Mouse (Mus musculus) forebrain, postnatal 0 days (tissue): ENCODE measurements around the gene Neurog3. TPM values are rescaled to one million over a fixed set of nuclear protein-coding genes. Genes with fewer than 3 reads are reported as not detected.

Source experiments
- ATAC-seq: fragments of 200-750 bp; cut with Nextera tagmentation; 2 replicates; pipeline ENCODE4 v1.8.0; 2017; ENCODE audit warnings: mild to moderate bottlenecking, moderate library complexity
- DNase-seq: peaks from one replicate; pipeline ENCODE4 v3.0.0-alpha.2; 2015
- H3K27ac ChIP-seq: fragments of 300-500 bp; sonication (generic); 2 replicates; pipeline ENCODE4 v1.5.1; 2014; ENCODE audit warnings: low read depth, mild to moderate bottlenecking, antibody characterized with exemption, low read length, moderate library complexity, mixed read lengths
- H3K27me3 ChIP-seq: fragments of 300-500 bp; sonication (generic); 2 replicates; pipeline ENCODE4 v1.6.1; 2014; ENCODE audit warnings: mild to moderate bottlenecking, low read length, mixed read lengths; ENCODE audit not compliant: insufficient read depth
- H3K36me3 ChIP-seq: fragments of 300-500 bp; sonication (generic); 2 replicates; pipeline ENCODE4 v1.6.1; 2014; ENCODE audit warnings: mild to moderate bottlenecking, moderate library complexity; ENCODE audit not compliant: insufficient read depth
- H3K4me1 ChIP-seq: fragments of 300-500 bp; sonication (generic); 2 replicates; pipeline ENCODE4 v1.6.1; 2014; ENCODE audit warnings: antibody characterized with exemption; ENCODE audit not compliant: insufficient read depth
- H3K4me2 ChIP-seq: fragments of 300-500 bp; sonication (generic); 2 replicates; pipeline ENCODE4 v1.6.1; 2014; ENCODE audit warnings: low read depth, mild to moderate bottlenecking, moderate library complexity
- H3K4me3 ChIP-seq: fragments of 300-500 bp; sonication (generic); 2 replicates; pipeline ENCODE4 v1.5.1; 2014; ENCODE audit warnings: low read depth, low read length, mixed read lengths
- H3K9ac ChIP-seq: fragments of 300-500 bp; sonication (generic); 2 replicates; pipeline ENCODE4 v1.6.1; 2014; ENCODE audit warnings: mild to moderate bottlenecking
- H3K9me3 ChIP-seq: fragments of 300-500 bp; sonication (generic); 2 replicates; pipeline ENCODE4 v1.6.1; 2016; ENCODE audit warnings: low read length
- CTCF ChIP-seq: sonication (generic); IDR thresholded peaks from 2 replicates; pipeline ENCODE4 v1.5.1; 2016; ENCODE audit warnings: antibody characterized with exemption, control low read depth, low read depth
- WGBS: fragments of 180-500 bp; shearing (Covaris S2); extraction: QIAGEN DNeasy Blood & Tissue Kit; methylation state at CpG from one replicate; pipeline ENCODE4 v1.1.7; 2014; 5-methylcytosine and 5-hydroxymethylcytosine counted together
- polyA plus RNA-seq: library from polyadenylated mRNA; unstranded; fragments of >200 nt; fragmentation: Nextera tagmentation; extraction: Ambion mirVana; gene quantifications from 2 replicates; pipeline ENCODE4 v1.2.1, GENCODE M21; 2015
- total RNA-seq: library from RNA; depleted of rRNA; stranded (reverse); fragments of >200 nt; gene quantifications from 2 replicates; pipeline ENCODE4 v1.2.3, GENCODE M21; 2014

Gene Neurog3
- total and polyA plus RNA-seq, 2 experiments from 2014 or later: not detected

- H3K4me3 ChIP-seq: no peak overlapping the region
- H3K27me3 ChIP-seq: peaks cover 37% of the 10 kb centered on the region
- DNase-seq (no peak), ATAC-seq (no peak)
- 20% methylated on average over 3 of the region's 3 CpGs for WGBS
- no peaks in the 10 kb centered on the region for H3K9me3 ChIP-seq
- no peak overlapping the region for H3K4me2 ChIP-seq
- no peak overlapping the region for H3K9ac ChIP-seq
- H3K27ac ChIP-seq: no peak overlapping the region
- no peak for TF ChIP-seq CTCF
- no peaks in the 10 kb centered on the region; the same call in 1 of the 2 replicates for H3K4me1 ChIP-seq
- H3K36me3 ChIP-seq: no peaks in the 10 kb centered on the region
Observed at GRCm38 (mm10) chr10:62138040-62138439, 5.2 kb downstream of the Neurog3 start.

- no peaks in the 10 kb centered on the region for H3K27me3 ChIP-seq
- no peaks in the 10 kb centered on the region for H3K9me3 ChIP-seq
- H3K27ac ChIP-seq: no peak within 1 kb of the TSS
- ATAC-seq: no peak
- WGBS: 68% methylated on average over 8 of the region's 8 CpGs
- TF ChIP-seq CTCF: no peak
- no peaks in the 10 kb centered on the region for H3K36me3 ChIP-seq
- no peak for DNase-seq
- H3K9ac ChIP-seq: no peak within 1 kb of the TSS
- no peak within 1 kb of the TSS for H3K4me2 ChIP-seq
- H3K4me3 ChIP-seq: no peak within 1 kb of the TSS
- H3K4me1 ChIP-seq: no peaks in the 10 kb centered on the region
Observed at GRCm38 (mm10) chr10:62143820-62144219, 10.9 kb downstream of the Neurog3 start, which contains the start of gene Fam241b. Fam241b (minus strand) TSS chr10:62143920.

- no peak for ATAC-seq
- 55% methylated on average over 5 of the region's 5 CpGs for WGBS
- no peaks in the 10 kb centered on the region for H3K9me3 ChIP-seq
- no peak overlapping the region for H3K9ac ChIP-seq
- no peak for DNase-seq
- H3K36me3 ChIP-seq: no peaks in the 10 kb centered on the region
- TF ChIP-seq CTCF: no peak
- peaks cover 3% of the 10 kb centered on the region; the same call in 1 of the 2 replicates for H3K27me3 ChIP-seq
- no peak overlapping the region for H3K27ac ChIP-seq
- no peak overlapping the region for H3K4me3 ChIP-seq
- H3K4me2 ChIP-seq: no peak overlapping the region
- no peaks in the 10 kb centered on the region for H3K4me1 ChIP-seq
Observed at GRCm38 (mm10) chr10:62145957-62146356, 13.1 kb downstream of the Neurog3 start.

DNA sequence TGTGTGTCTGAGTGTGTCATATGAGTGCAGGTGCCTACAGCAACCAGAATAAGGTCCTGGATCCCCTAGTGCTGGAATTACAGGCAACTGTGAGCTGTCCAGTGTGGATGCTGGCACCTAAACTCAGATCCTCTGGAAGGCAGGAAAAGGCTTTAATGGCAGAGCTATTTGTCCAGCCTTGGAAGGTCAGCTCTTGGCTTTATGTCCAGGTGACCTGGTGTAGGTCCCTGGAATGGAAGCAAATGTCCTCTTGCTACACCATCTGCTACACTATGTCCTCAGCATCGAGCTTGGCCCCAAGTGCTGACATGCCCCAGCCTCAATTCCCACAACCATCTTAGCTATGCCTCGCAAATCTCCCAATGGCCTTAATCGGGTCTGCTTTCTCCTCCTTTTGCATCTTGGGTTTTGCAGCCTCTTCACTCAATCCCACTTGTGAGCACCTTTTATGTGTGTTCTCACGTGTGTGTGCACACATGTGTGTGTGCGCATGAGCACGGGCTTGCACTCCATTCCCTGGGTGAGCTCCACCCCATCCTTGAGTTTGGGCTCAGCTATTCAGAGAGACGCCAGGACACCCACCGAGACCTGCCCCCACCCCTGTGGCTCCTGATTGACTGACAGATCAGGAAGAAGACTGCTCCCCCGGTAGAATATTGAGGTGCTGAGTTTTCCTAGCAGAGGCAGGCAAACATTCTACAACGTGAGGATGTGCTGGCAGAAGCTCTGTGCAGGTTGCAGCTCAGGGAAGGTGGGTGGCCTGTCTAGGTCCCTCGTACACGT lies 14.8 kb downstream of the Neurog3 start:
- 52% methylated on average over 12 of the region's 12 CpGs for WGBS
- no peak for TF ChIP-seq CTCF

DNA sequence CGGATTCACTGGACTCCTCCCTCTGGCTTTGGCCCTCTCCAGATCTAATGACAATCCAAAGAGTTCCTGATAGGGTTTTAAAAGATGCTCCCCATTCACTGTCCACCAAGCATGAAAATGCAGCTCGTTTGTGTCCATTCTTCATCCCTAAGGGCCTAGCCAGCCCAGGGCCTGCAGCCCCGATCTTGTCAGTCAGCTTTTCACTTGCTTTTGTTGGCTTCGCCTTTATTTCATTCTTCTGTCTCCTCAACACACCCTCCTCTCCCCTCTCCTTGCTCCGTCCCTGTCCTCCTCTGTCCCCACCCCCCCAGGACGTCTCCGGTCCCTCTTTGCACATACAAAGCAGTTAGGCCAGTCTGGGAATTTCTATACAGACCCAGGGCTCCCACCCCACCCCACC lies 17.0 kb downstream of the Neurog3 start:
- Histone ChIP-seq H3K36me3 (no peaks in the 10 kb centered on the region), H3K4me1 (no peaks in the 10 kb centered on the region), H3K4me2 (no peak overlapping the region), H3K9ac (no peak overlapping the region), H3K27ac (no peak overlapping the region), H3K4me3 (no peak overlapping the region), H3K9me3 (no peaks in the 10 kb centered on the region), H3K27me3 (peaks cover 3% of the 10 kb centered on the region; the same call in 1 of the 2 replicates)
- no peak for DNase-seq
- TF ChIP-seq CTCF: no peak
- 7% methylated on average over 7 of the region's 7 CpGs for WGBS
- ATAC-seq: no peak

More for the DNA sequence above, 14.8 kb downstream of the Neurog3 start:
- H3K9me3 ChIP-seq: no peaks in the 10 kb centered on the region
- H3K27me3 ChIP-seq: peaks cover 3% of the 10 kb centered on the region; the same call in 1 of the 2 replicates
- H3K4me1 ChIP-seq: no peaks in the 10 kb centered on the region
- DNase-seq (no peak), ATAC-seq (no peak)
- no peaks in the 10 kb centered on the region for H3K36me3 ChIP-seq
- no peak overlapping the region for H3K27ac ChIP-seq
- H3K4me2 ChIP-seq: no peak overlapping the region
- no peak overlapping the region for H3K4me3 ChIP-seq
- H3K9ac ChIP-seq: no peak overlapping the region

DNA sequence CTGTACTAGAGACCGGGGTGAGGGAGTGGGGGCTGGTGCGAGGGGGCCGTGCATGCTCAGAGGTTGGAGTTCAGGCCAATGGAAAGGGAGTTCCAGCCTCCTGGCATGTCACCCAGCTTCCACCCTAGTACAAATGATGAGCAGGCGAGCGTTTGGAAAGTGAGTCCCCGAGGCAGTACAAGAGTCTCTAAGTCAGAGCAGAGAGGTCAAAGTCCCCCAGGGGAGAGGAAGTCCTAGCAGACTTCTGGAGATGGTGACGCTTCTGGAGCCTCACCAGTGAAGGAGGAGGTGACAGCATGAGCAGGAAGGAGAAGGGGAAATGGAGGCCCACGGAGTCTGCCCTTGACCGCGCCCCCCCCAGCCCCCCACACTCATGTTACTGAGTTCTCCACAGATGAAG lies 29.5 kb downstream of the Neurog3 start:
- no peak overlapping the region for H3K27ac ChIP-seq
- 67% methylated on average over 10 of the region's 10 CpGs for WGBS
- no peak overlapping the region for H3K4me2 ChIP-seq
- H3K9ac ChIP-seq: no peak overlapping the region
- no peaks in the 10 kb centered on the region for H3K9me3 ChIP-seq
- DNase-seq (no peak), ATAC-seq (no peak)
- H3K36me3 ChIP-seq: no peaks in the 10 kb centered on the region
- no peaks in the 10 kb centered on the region for H3K27me3 ChIP-seq
- no peak for TF ChIP-seq CTCF
- H3K4me3 ChIP-seq: no peak overlapping the region
- H3K4me1 ChIP-seq: no peaks in the 10 kb centered on the region

DNA sequence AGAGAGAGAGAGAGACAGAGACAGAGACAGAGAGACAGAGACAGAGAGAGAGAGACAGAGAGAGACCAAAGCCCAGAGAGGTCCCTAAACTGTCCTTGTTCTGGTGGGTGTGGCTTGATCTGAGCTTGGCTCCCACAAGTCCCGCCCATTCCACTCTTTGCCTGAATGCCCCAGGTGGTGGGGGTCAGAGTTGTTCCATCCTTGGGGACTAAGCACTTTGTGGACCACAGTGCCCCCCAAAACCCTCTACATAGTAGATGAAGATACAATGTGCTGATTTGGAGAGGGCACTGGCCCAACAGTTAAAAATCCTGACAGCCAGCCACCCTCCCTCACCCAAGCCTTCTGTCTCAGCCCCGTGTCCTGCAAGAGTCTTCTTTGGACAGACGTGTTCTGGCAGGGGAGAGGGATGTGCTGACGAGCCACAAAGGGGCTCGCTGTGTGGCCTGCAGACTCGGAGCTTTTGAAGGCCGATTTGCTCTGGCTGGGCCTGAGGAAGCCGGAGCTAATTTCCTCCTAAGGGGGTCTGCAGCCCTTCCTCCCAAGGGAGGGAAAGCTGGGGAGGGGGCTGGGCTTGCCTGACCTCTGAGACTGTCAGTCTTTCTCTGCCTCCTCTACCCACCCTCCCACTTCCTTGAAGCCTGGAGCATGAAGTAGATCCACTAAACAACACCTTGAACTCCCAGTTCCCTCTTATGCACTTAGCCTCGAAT lies 40.1 kb downstream of the Neurog3 start:
- DNase-seq (no peak), ATAC-seq (no peak)
- Histone ChIP-seq H3K4me3 (no peak overlapping the region), H3K4me1 (no peaks in the 10 kb centered on the region), H3K27ac (no peak overlapping the region), H3K9ac (no peak overlapping the region), H3K36me3 (no peaks in the 10 kb centered on the region), H3K27me3 (no peaks in the 10 kb centered on the region), H3K4me2 (no peak overlapping the region), H3K9me3 (no peaks in the 10 kb centered on the region)
- WGBS: 10% methylated on average over 9 of the region's 9 CpGs
- no peak for TF ChIP-seq CTCF
